13 mouse cellular contexts compared by ENCODE assay signal in genomic region chr5:122079796-122080195, GRCm38 (mm10). TPM values are rescaled to one million over a fixed set of nuclear protein-coding genes. Genes with fewer than 3 reads are reported as not detected.
A peak's percentile ranks its signal among the peaks of the same experiment; 100 is the strongest.
DNase-seq lines count a peak whose midpoint lies in the region; TF ChIP-seq lines count a peak whose summit lies in the region.
"Had no signal": no experiment of that assay in that cellular context is flagged by ENCODE, and none has a peak within 500 bp of the region (broad histone marks: within the 10 kb centered on the region; RNA-seq: fewer than 3 reads in every experiment).

No protein-coding gene starts in this region.

- no peak for DNase-seq in kidney, adult 2 months
- no peak for DNase-seq in kidney, adult 11 months
- peak; percentile 55 for DNase-seq in right cerebral cortex, postnatal 4 days
- DNase-seq in right cerebral cortex, postnatal 36 days (ENCODE audit: low spot score in 2 of 2), result no peak
- peak; percentile 90 for DNase-seq in R1 (ENCODE audit: low read depth, low spot score)
- DNase-seq in layer of hippocampus, adult 9-11 months, result no peak
- DNase-seq in heart, adult 11 months, result no peak
- DNase-seq: liver, embryonic 13.5 days; spleen, adult 18-20 months had no signal

- peak; percentile 43; the same call in 1 of the 2 replicates for TF ChIP-seq CTCF in kidney, adult 2 months (conservative IDR thresholded peaks at IDR 0.05; ENCODE audit: insufficient read depth, insufficient read length, low read depth, low read length)
- peak; percentile 33; the same call in 1 of the 2 replicates for TF ChIP-seq CTCF in small intestine, adult 2 months (IDR thresholded peaks at IDR 0.05; ENCODE audit: extremely low read depth, insufficient read length, insufficient replicate concordance, low read depth, low read length)

- H3K27ac ChIP-seq in kidney, adult 2 months (ENCODE audit: insufficient read depth, low read depth, low read length), result no peak overlapping the region
- H3K27ac ChIP-seq in small intestine, adult 2 months (ENCODE audit: insufficient read depth, low read depth, low read length), result no peak overlapping the region
- H3K27ac ChIP-seq: hindbrain, embryonic 13.5 days; liver, embryonic 13.5 days; midbrain, embryonic 10.5 days had no signal

- no peaks in the 10 kb centered on the region for H3K36me3 ChIP-seq in kidney, adult 2 months (ENCODE audit: control insufficient read depth, insufficient read depth, low read length)
- H3K36me3 ChIP-seq in small intestine, adult 2 months (ENCODE audit: control insufficient read depth, insufficient read depth, low read length), result no peaks in the 10 kb centered on the region
- H3K36me3 ChIP-seq: hindbrain, embryonic 13.5 days; liver, embryonic 13.5 days; midbrain, embryonic 10.5 days had no signal

- no peak overlapping the region for H3K4me3 ChIP-seq in kidney, adult 2 months (ENCODE audit: insufficient read depth, low read depth, low read length)
- no peak overlapping the region for H3K4me3 ChIP-seq in small intestine, adult 2 months (ENCODE audit: low read depth, low read length)
- H3K4me3 ChIP-seq: hindbrain, embryonic 13.5 days; liver, embryonic 13.5 days; midbrain, embryonic 10.5 days had no signal

- 81% methylated on average over 7 of the region's 7 CpGs for WGBS in kidney, adult 2 months
- WGBS in small intestine, adult 2 months, result 83% methylated on average over 7 of the region's 7 CpGs

- H3K4me1 ChIP-seq in kidney, adult 2 months (ENCODE audit: control insufficient read depth, insufficient read depth, low read length), result no peaks in the 10 kb centered on the region
- no peaks in the 10 kb centered on the region; the same call in 1 of the 2 replicates for H3K4me1 ChIP-seq in small intestine, adult 2 months (ENCODE audit: control insufficient read depth, insufficient read depth, insufficient read length, low read length)

- TF ChIP-seq POLR2A in kidney, adult 2 months (IDR thresholded peaks at IDR 0.05; ENCODE audit: low read depth, low read length), result no peak
- TF ChIP-seq POLR2A in small intestine, adult 2 months (IDR thresholded peaks at IDR 0.05; ENCODE audit: low read depth, low read length), result no peak

- no peaks in the 10 kb centered on the region for H3K27me3 ChIP-seq in kidney, adult 2 months (replicated peaks; ENCODE audit: control insufficient read depth, insufficient read depth, low read length)
- H3K27me3 ChIP-seq in small intestine, adult 2 months (ENCODE audit: control insufficient read depth, insufficient read depth, low read length), result no peaks in the 10 kb centered on the region
- H3K27me3 ChIP-seq: hindbrain, embryonic 13.5 days; liver, embryonic 13.5 days had no signal

RNA-seq across cellular contexts. Expression of gene Myl2, which starts 21.0 kb away (rescaled TPM):
- 0.90 and 11.8 TPM in 2 replicates for polyA plus RNA-seq in kidney, adult 2 months (2012; rRNA removed)
- polyA plus RNA-seq in small intestine, adult 2 months (2012; rRNA removed), result not detected in 2 replicates
- polyA plus RNA-seq: activated CD4-positive, CD25-positive, alpha-beta regulatory T cell, adult 4 months had no signal

RNA-seq across cellular contexts. Expression of gene Cux2, which starts 29.9 kb away (rescaled TPM):
- polyA plus RNA-seq in kidney, adult 2 months (2012; rRNA removed), result 3.2 and 3.6 TPM in 2 replicates
- polyA plus RNA-seq in small intestine, adult 2 months (2012; rRNA removed), result 1.7 and 2.6 TPM in 2 replicates

Comparison
In these comparisons a context has a peak if more than half of its experiments do, and no peak if none do; other contexts are left out.
1. DNase-seq: peak in right cerebral cortex, postnatal 4 days (single experiment) and R1 (single experiment); none in kidney, adult 2 months (single experiment), kidney, adult 11 months (single experiment), right cerebral cortex, postnatal 36 days (0 of 2), layer of hippocampus, adult 9-11 months (single experiment) and heart, adult 11 months (single experiment).